Mouse (Mus musculus): Measurements from ENCODE around the gene Gpr85. TPM values are rescaled to one million over a fixed set of nuclear protein-coding genes. Genes with fewer than 3 reads are reported as not detected.

Gpr85 gene
- polyA plus RNA-seq, 1 experiment = 0.07 TPM

DNA sequence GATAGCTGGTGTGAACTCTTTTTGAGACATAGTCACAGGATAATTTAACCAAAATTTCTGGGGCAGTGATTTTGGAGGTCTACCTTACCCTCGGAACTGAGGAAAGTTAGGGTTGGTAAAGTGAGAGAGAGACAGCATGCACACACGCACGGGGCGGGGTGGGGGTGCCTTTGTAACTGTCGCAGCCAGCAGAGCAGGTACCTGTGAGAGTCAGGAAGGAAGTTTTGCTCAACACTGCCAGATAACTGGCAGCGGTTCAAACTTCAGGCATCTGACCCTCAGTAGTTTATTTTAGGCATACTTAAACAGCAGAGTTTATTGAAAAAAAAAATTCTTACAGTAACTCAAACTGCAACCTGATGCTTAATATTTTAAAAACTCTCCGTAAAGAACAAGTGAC lies 39.7 kb downstream of the Gpr85 start:
- Histone ChIP-seq H3K27ac (ENCODE audit: control insufficient read depth, insufficient read depth, low read depth, low read length) (no peak overlapping the region), H3K36me3 (ENCODE audit: control insufficient read depth, insufficient read depth, low read length) (no peaks in the 10 kb centered on the region), H3K27me3 (ENCODE audit: control insufficient read depth, insufficient read depth, low read length) (no peaks in the 10 kb centered on the region), H3K4me3 (ENCODE audit: control insufficient read depth, low read depth, low read length) (no peak overlapping the region), H3K4me1 (ENCODE audit: control insufficient read depth, insufficient read depth, low read length) (no peaks in the 10 kb centered on the region)
- TF ChIP-seq CTCF (IDR thresholded peaks at IDR 0.05; ENCODE audit: control insufficient read depth, insufficient read depth, insufficient replicate concordance, low read depth, low read length) = no peak
- TF ChIP-seq POLR2A (IDR thresholded peaks at IDR 0.05; ENCODE audit: control insufficient read depth, low read depth, low read length) = no peak

DNA sequence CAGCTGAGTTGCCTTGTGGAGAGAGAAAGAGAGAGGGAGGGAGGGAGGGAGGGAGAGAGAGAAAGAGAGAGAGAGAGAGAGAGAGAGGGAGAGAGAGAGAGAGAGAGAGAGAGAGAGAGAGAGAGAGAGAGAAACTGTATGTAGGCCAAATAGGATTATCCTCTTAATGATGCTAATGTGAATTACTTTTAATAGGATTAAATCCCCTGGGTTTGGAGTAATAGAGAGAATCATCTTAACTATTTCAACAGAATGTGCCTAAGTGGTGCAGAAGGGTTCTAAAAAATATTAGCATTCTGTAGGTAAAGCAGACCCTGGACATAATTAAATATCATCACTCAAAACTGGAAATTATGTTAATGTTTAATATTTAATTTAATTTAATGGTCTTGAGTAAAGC lies 42.4 kb downstream of the Gpr85 start:
- no peak overlapping the region for H3K27ac ChIP-seq (ENCODE audit: control insufficient read depth, insufficient read depth, low read depth, low read length)
- H3K27me3 ChIP-seq (ENCODE audit: control insufficient read depth, insufficient read depth, low read length) = no peaks in the 10 kb centered on the region
- H3K36me3 ChIP-seq (ENCODE audit: control insufficient read depth, insufficient read depth, low read length) = no peaks in the 10 kb centered on the region
- TF ChIP-seq POLR2A (IDR thresholded peaks at IDR 0.05; ENCODE audit: control insufficient read depth, low read depth, low read length) = no peak
- no peak for TF ChIP-seq CTCF (IDR thresholded peaks at IDR 0.05; ENCODE audit: control insufficient read depth, insufficient read depth, insufficient replicate concordance, low read depth, low read length)
- H3K4me1 ChIP-seq (ENCODE audit: control insufficient read depth, insufficient read depth, low read length) = no peaks in the 10 kb centered on the region
- no peak overlapping the region for H3K4me3 ChIP-seq (ENCODE audit: control insufficient read depth, low read depth, low read length)

Other genes with a start within 250 kb of the Gpr85 start
- 4.4 and 5.0 TPM in 2 replicates for gene Tmem168, start 231.8 kb downstream of the Gpr85 start, polyA plus RNA-seq (2012; rRNA removed)
- gene Bmt2, start 162.0 kb downstream of the Gpr85 start, polyA plus RNA-seq (2012; rRNA removed) = 1.7 and 2.4 TPM in 2 replicates
- 7.2 and 8.6 TPM in 2 replicates for gene 2610001J05Rik, start 31.6 kb upstream of the Gpr85 start, polyA plus RNA-seq (2012; rRNA removed)

Data from testis, adult 2 months (tissue).